Mouse (Mus musculus) lung, adult 2 months (tissue): ENCODE results near the gene Pitpnc1. TPM values are rescaled to one million over a fixed set of nuclear protein-coding genes. Genes with fewer than 3 reads are reported as not detected.
A peak's percentile ranks its signal among the peaks of the same experiment; 100 is the strongest.

Source experiments
- DNase-seq: peaks from one replicate; pipeline ENCODE4 v3.0.0; 2022
- H3K4me1 ChIP-seq: fragments of 200-500 bp; 2 replicates; pipeline ENCODE4 v1.6.1; 2011; ENCODE audit warnings: low read length; ENCODE audit not compliant: control insufficient read depth, insufficient read depth
- H3K4me3 ChIP-seq: fragments of 200-500 bp; replicated peaks from 2 replicates; pipeline ENCODE3; 2011; ENCODE audit warnings: low read depth, mild to moderate bottlenecking, control low read depth, low read length; ENCODE audit errors: extremely low read depth
- CTCF ChIP-seq: fragments of 200-500 bp; IDR thresholded peaks from 2 replicates; pipeline ENCODE4 v1.5.1; 2011; ENCODE audit warnings: mild to moderate bottlenecking, low read length, control low read depth; ENCODE audit not compliant: insufficient read depth
- POLR2A ChIP-seq: fragments of 200-500 bp; IDR thresholded peaks from 2 replicates; pipeline ENCODE4 v1.6.1; 2011; ENCODE audit warnings: low read depth, mild to moderate bottlenecking, control low read depth, low read length, borderline replicate concordance; ENCODE audit errors: extremely low read depth
- WGBS: fragments of 180-500 bp; shearing (Covaris S2); methylation state at CpG from one replicate; pipeline ENCODE4 v1.1.7; 2018; 5-methylcytosine and 5-hydroxymethylcytosine counted together
- polyA plus RNA-seq: library from polyadenylated mRNA; depleted of rRNA; stranded (reverse); fragments of >200 nt; gene quantifications from 2 replicates; pipeline ENCODE4 v1.2.3, GENCODE M21; 2012

The Pitpnc1 gene
- polyA plus RNA-seq, 1 experiment: 39.0 TPM

DNA sequence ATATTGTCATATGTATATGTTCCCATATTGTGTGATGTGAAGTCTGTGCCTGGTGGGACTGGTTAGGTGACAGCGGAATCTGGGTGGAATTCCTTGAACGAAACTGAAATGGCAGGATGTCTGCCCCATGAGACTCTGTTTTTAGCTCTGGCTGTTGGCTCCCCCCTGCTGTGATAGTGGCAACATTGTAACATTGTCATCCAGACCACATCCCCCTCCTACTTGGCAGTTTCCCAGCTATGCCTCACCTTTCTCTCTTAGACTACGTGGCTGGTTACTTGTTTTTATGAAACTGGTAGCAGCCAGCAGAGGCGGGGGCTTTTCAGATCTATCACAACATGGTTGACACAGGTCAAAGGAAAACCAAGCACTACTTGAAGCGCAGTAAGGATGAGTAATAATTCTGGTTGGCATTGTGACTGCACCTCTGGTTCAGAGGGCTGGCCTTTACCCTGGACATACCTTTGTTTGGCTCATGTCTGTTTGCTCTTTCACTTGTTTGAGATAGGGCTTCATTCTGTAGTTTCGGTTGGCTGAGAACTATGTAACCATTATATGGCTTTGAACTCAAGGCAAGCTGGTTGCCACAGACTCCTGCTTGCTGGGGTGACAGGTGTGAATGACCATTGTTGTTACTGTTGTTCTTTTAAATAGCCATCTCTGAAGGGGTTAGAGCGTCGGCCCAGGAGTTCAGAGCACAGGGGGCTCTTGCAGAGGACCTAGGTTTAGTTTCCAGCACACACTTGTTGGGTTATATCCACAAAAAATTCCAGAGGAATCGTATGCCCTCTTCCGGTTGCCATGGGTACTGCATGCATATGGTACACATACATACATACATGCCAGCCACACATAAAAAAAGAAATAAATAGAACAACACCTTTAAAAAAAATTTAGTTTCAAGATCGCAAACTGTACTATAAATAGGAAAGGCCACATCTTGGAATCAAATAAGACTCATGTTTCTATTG, 183.0 kb downstream of the Pitpnc1 start:
- Histone ChIP-seq H3K4me1 (no peaks in the 10 kb centered on the region), H3K4me3 (no peak overlapping the region)
- TF ChIP-seq POLR2A (no peak), CTCF (no peak)
- 83% methylated on average over 11 of the region's 11 CpGs for WGBS
- no peak for DNase-seq

DNA sequence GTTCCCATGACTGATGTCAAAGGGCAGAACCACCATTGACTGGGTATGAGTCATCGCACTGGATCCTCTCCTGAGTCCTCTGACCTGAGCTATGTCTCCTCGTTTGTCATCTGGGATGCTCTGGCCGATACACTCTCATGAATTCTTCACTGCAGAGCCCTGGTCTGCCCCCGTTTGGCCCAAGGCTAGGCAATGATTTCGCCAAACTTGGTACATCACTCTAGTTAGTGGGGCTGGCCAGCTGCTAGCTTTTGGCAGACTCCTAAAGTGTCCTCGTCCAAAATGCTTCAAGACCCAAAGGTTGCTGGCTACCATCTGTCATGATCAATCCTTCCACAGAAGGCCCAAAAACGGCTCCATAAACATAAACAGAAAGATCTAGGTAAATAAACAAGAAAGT, 184.8 kb downstream of the Pitpnc1 start:
- no peak for DNase-seq
- 59% methylated on average over 7 of the region's 7 CpGs for WGBS
- TF ChIP-seq CTCF: no peak
- TF ChIP-seq POLR2A: no peak
- Histone ChIP-seq H3K4me1 (no peaks in the 10 kb centered on the region), H3K4me3 (no peak overlapping the region)

DNA sequence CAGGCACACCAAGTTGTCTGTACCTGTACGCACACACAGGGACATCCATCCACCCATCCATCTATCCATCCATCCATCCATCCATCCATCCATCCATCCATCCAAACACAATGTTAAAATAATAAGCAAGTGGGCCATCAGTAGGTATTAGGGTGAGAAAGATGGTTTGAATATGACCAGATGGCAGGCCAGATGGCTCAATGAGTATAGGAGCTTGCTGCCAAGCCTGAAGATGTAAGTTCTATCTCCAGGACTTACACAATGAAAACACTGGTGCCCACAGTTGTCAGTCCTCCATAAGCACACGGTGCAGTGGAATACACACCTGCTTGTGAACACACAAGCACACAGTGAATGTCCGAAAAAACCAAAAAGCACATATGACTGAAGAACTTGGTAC, 186.9 kb downstream of the Pitpnc1 start:
- no peaks in the 10 kb centered on the region for H3K4me1 ChIP-seq
- no peak for TF ChIP-seq POLR2A
- no peak for TF ChIP-seq CTCF
- no peak overlapping the region for H3K4me3 ChIP-seq
- DNase-seq: no peak
- WGBS: 96% methylated on average over 3 of the region's 3 CpGs

DNA sequence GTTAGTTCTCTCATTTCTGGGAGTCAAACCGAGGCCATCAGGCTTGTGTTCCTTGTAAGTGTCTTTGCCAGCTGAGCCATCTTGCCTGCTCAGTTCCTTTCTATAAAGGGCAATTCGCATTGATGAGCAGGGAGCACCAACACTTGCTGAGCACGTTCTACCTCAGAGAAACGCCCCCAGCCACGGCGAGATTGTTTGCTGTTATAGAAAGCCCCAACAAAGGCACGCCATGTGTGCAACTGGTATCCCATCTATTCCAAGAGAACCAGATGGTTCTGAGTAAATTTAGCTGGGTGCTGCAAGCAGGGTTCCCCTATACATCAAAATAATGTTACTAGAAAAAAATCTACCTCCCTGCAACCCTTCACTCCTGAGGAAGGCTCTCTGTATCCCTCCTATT, 188.0 kb downstream of the Pitpnc1 start:
- WGBS: 89% methylated on average over 7 of the region's 7 CpGs
- TF ChIP-seq POLR2A (no peak), CTCF (no peak)
- DNase-seq: no peak
- H3K4me3 ChIP-seq: no peak overlapping the region
- peaks cover 3% of the 10 kb centered on the region for H3K4me1 ChIP-seq

DNA sequence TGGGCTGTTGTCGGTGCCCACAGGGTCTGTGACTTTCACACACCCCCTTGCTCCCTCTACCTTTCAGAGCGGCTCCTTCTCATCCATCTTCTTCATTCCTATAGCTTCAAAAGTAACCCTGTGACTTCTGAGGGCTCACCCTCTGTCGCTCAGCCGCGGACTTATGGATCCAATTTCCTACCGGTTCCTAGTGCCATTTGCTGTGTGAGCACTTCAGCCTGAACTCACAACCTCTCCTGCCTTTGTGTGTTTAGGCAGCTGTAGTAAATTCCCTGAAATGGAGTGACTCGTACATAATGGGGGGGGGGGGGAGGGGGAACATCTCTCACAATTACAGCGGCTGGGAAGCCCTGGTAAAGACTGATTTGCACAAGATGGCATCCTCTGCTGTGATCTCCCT, 191.2 kb downstream of the Pitpnc1 start:
- Histone ChIP-seq H3K4me3 (no peak overlapping the region), H3K4me1 (peaks cover 11% of the 10 kb centered on the region)
- WGBS: 54% methylated on average over 8 of the region's 8 CpGs
- no peak for TF ChIP-seq POLR2A
- no peak for DNase-seq

DNA sequence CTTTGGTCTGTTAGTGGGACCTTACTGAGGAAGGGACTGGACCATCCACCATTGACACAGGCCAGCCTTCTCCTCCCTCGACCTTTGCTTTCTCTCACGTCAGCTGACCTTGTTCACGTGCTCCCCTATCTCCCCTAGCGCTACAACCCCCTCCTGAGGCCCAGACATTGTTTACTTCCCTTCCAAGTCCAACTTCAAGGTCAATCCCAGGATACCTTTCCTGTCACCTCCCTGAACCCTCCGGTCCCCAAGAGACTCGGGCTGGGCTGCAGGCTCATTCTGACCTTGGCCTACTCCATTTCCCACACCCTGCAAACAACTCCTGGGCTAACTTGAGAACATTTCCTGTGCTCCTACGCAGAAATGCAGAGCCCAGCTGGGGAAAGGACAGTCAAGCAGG, 193.6 kb downstream of the Pitpnc1 start:
- no peak for DNase-seq
- Histone ChIP-seq H3K4me1 (peaks cover 15% of the 10 kb centered on the region), H3K4me3 (no peak overlapping the region)
- 46% methylated on average over 7 of the region's 7 CpGs for WGBS
- no peak for TF ChIP-seq POLR2A
- no peak for TF ChIP-seq CTCF

DNA sequence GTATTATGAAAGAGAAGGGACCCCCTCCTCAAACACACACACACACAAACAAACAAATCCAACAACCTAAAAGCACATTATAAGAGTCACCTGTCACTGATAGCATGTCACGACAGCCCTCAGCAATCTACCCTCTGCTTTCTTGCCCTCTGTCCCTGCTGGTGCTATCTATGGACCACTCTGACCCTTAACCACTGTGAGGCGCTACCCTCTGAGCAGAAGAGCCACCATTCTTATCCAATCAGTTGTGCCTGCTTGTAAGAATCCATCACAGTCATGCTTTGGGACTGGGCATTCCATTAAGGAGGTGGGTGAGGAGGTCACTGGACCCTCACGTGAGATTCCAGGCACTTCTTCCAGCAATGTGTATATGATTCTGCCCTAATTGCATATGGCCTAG, 194.2 kb downstream of the Pitpnc1 start:
- no peak overlapping the region for H3K4me3 ChIP-seq
- DNase-seq: no peak
- TF ChIP-seq CTCF: no peak
- TF ChIP-seq POLR2A: no peak
- WGBS: 68% methylated on average over 3 of the region's 3 CpGs
- H3K4me1 ChIP-seq: peaks cover 15% of the 10 kb centered on the region

DNA sequence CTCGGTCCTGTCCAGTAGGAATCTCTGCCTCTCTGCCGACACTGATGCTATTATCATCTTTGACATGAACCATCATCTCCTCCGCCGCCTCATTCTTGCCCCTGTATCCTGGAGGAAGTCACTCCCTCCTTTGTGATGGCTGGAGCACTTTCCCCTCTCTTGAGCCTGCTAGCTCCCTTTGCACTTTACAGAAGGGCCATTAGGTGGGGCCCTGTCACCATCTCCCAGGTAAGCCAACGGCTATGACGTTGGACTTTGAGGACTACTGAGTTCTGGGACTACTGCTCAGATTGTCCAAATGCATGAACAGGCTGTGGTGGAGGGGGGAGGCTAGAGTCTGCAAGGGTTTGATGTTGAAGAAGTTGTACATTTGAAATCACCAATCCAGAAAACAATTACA, 194.6 kb downstream of the Pitpnc1 start:
- 20% methylated on average over 6 of the region's 6 CpGs for WGBS

DNA sequence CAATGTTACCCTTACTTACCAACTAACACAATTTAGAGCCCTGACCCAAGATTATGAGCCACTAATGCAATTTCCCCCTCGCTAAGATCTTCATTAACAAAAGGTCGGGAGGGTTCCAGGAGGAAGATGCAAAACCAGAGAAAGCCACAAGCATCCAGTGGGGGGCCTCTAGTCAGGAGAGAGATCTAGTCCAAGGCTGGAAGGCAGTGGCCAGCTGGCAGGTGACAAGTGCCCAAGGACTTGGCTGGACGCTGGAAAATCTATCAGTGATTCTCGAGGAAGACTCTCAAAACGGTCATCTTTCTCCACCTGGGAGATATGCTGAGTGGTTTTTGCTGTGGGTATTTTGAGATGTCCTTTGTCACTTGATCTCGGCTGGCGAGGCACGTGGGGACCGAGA, 196.3 kb downstream of the Pitpnc1 start:
- peaks cover 15% of the 10 kb centered on the region for H3K4me1 ChIP-seq
- TF ChIP-seq POLR2A (no peak), CTCF (no peak)
- WGBS: 82% methylated on average over 9 of the region's 9 CpGs
- H3K4me3 ChIP-seq: no peak overlapping the region
- no peak for DNase-seq

More for the DNA sequence above, 194.6 kb downstream of the Pitpnc1 start:
- TF ChIP-seq CTCF (peak; percentile 71), POLR2A (no peak)
- Histone ChIP-seq H3K4me1 (peaks cover 15% of the 10 kb centered on the region), H3K4me3 (no peak overlapping the region)
- peak; percentile 27 for DNase-seq
